Mouse (Mus musculus) bone marrow, adult 2 months (tissue): Measurements from ENCODE around the gene Rap1a. TPM values are rescaled to one million over a fixed set of nuclear protein-coding genes. Genes with fewer than 3 reads are reported as not detected.

Experiments used
- H3K27ac ChIP-seq: fragments of 200-500 bp; 2 replicates; pipeline ENCODE4 v1.5.1; 2012; ENCODE audit warnings: low read depth, mild to moderate bottlenecking, control low read depth, inconsistent platforms, low read length; ENCODE audit not compliant: control insufficient read depth, poor library complexity, insufficient read depth
- H3K4me1 ChIP-seq: fragments of 200-500 bp; 2 replicates; pipeline ENCODE4 v1.6.1; 2011; ENCODE audit warnings: low read length; ENCODE audit not compliant: control insufficient read depth, insufficient read depth
- H3K4me3 ChIP-seq: fragments of 200-500 bp; replicated peaks from 2 replicates; pipeline ENCODE3; 2011; ENCODE audit warnings: mild to moderate bottlenecking, low read depth, low read length, control low read depth; ENCODE audit not compliant: control insufficient read depth
- CTCF ChIP-seq: fragments of 200-500 bp; IDR thresholded peaks from 2 replicates; pipeline ENCODE4 v1.5.1; 2011; ENCODE audit warnings: low read length, control low read depth; ENCODE audit not compliant: control insufficient read depth, insufficient read depth
- POLR2A ChIP-seq: fragments of 200-500 bp; IDR thresholded peaks from 2 replicates; pipeline ENCODE4 v1.6.1; 2011; ENCODE audit warnings: low read depth, mild to moderate bottlenecking, control low read depth, low read length, borderline replicate concordance; ENCODE audit not compliant: control insufficient read depth
- WGBS: fragments of 180-500 bp; shearing (Covaris S2); methylation state at CpG from one replicate; pipeline ENCODE4 v1.1.7; 2018; 5-methylcytosine and 5-hydroxymethylcytosine counted together
- polyA plus RNA-seq: library from polyadenylated mRNA; stranded (reverse); fragments of >200 nt; gene quantifications from 2 replicates; pipeline ENCODE4 v1.2.4, GENCODE M21; 2011; ENCODE audit warnings: low replicate concordance; ENCODE audit not compliant: missing spikeins, insufficient read depth, insufficient read length

Rap1a gene
- 91.9 and 112 TPM in 2 replicates for polyA plus RNA-seq

DNA sequence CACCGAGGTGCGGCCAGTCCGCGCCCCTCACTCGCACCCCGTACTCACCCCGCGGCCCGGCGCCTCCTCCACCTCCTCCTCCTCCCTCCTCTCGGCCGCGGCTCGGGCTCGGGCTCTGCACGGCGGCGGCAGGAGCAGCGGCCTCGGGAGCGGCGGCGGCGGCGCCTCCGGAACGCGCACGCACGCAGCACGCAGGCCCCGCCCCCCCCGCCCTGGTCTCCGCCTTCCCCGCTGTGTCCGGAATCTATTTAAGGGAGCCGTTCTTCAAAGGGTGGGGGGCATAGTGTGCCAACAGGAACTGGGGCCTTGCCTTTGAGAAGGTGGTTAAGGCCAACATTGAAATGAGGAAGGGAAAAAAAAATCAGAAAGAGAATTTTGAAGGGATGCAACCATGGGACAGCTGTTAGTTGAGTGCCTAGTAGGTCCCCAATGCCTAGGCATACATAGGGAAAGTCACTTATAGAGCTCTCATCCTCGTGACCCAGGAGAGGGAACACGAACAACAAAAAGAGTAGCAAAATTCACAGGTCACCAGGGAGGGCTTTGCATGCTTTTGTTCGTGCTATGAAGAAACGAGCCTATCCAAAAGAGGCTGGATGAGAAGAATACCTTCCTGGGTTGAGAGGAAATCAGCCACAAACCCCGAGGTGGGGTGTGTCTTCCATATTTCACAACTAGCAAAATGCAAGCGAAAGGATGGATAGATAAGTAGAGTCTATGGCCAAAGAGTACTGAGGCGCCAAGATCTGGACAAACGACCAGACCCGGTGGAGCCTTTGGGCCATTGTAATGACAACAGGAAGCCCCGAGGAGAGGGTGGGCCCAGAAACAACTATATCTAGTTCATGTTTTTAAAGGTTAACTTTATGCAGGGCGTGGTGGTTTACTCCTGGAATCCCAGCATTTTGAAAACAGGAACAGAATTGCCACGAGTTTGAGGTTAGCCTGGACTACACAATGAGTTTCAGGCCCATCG, at the start of gene Rap1a:
Gene Rap1a (minus strand): TSS at position 146 of the 976 bp plus-strand sequence.
- WGBS, result 7% methylated on average over 48 of the region's 50 CpGs
- Histone ChIP-seq H3K4me3 (peak within 1 kb of the TSS; percentile 99), H3K27ac (peak within 1 kb of the TSS; percentile 94), H3K4me1 (peaks cover 7% of the 10 kb centered on the region)
- TF ChIP-seq POLR2A, result peak; percentile 68; the same call in 1 of the 2 replicates
- TF ChIP-seq CTCF, result no peak

GRCm38 (mm10) chr3:105846294-105847069, 45.3 kb upstream of the Rap1a start:
- 72% methylated on average over 7 of the region's 7 CpGs for WGBS
- H3K27ac ChIP-seq, result no peak overlapping the region
- no peak overlapping the region for H3K4me3 ChIP-seq
- H3K4me1 ChIP-seq, result no peaks in the 10 kb centered on the region
- TF ChIP-seq CTCF (no peak), POLR2A (no peak)

- Histone ChIP-seq H3K4me3 (no peak overlapping the region), H3K4me1 (no peaks in the 10 kb centered on the region), H3K27ac (no peak overlapping the region)
- TF ChIP-seq POLR2A (no peak), CTCF (no peak)
- 66% methylated on average over 4 of the region's 4 CpGs for WGBS
These were observed 38.7 kb upstream of the Rap1a start for GRCm38 (mm10) chr3:105839836-105840235.

DNA sequence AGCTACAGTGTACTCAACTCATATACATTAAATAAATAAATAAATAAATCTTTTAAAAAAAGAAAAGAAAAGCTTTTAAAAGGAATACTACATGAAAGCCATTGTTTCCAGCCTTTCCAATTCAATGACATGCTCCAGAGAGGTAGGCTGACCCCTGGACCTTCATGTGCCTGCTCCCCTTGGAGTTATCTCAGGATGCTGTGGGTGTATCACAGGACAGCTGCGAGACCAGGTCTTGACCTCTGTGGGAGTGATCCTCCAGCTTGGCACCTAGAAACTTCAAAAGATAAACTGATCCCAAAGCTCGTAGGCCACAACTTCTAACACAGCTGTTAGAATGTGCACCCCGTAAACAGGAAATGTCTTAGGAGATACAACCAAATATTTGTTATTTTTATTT, 37.5 kb upstream of the Rap1a start:
- Histone ChIP-seq H3K4me3 (no peak overlapping the region), H3K4me1 (no peaks in the 10 kb centered on the region), H3K27ac (no peak overlapping the region)
- TF ChIP-seq CTCF (no peak), POLR2A (no peak)
- WGBS, result 85% methylated on average over 3 of the region's 3 CpGs

DNA sequence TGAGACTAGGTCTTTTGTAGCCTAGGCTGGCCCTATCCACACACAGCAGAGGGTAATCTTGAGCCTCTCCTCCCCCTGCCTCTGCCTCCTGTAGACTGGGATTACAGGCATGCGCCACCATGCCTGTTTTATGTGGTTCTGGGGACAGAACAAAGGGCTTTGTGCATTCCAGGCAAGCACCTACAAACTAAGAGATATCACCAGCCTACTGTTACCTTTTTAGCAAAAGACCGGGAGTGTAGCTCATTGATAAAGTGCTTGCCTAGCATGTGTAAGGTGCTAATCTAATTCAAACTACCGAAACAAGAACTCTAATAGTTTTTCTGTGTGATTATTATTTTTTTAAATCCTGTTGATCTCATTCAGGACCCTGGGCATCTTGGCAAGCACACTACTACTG, 35.7 kb upstream of the Rap1a start:
- TF ChIP-seq POLR2A, result no peak
- TF ChIP-seq CTCF, result no peak
- no peak overlapping the region for H3K27ac ChIP-seq
- no peak overlapping the region for H3K4me3 ChIP-seq
- no peaks in the 10 kb centered on the region for H3K4me1 ChIP-seq
- 69% methylated on average over 3 of the region's 3 CpGs for WGBS

GRCm38 (mm10) chr3:105835875-105836274, 34.7 kb upstream of the Rap1a start:
- no peak for TF ChIP-seq CTCF
- TF ChIP-seq POLR2A, result no peak
- 63% methylated on average over 3 of the region's 3 CpGs for WGBS
- H3K4me3 ChIP-seq, result no peak overlapping the region
- no peaks in the 10 kb centered on the region for H3K4me1 ChIP-seq
- H3K27ac ChIP-seq, result no peak overlapping the region

DNA sequence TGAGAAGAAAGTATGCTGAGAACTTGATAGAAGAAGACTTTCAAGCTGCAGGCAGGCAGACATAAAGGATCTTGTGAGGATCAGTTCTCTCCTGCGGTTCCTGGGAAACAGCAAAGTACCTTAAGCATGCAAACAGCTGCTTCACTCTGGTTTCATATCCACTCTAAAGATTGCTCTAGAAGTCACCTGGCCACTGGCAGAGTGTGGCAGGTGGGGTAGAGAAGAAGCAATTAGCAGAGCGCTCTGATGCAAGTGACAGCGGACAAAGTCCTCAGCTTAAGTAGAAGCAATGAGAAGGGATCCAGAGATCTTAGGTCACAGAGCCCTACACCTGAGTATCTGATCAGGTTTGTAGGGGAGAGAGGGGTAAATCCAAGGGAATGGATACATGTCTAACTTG, 30.4 kb upstream of the Rap1a start:
- Histone ChIP-seq H3K4me3 (no peak overlapping the region), H3K4me1 (no peaks in the 10 kb centered on the region), H3K27ac (no peak overlapping the region)
- no peak for TF ChIP-seq POLR2A
- no peak for TF ChIP-seq CTCF
- 91% methylated on average over 3 of the region's 3 CpGs for WGBS

DNA sequence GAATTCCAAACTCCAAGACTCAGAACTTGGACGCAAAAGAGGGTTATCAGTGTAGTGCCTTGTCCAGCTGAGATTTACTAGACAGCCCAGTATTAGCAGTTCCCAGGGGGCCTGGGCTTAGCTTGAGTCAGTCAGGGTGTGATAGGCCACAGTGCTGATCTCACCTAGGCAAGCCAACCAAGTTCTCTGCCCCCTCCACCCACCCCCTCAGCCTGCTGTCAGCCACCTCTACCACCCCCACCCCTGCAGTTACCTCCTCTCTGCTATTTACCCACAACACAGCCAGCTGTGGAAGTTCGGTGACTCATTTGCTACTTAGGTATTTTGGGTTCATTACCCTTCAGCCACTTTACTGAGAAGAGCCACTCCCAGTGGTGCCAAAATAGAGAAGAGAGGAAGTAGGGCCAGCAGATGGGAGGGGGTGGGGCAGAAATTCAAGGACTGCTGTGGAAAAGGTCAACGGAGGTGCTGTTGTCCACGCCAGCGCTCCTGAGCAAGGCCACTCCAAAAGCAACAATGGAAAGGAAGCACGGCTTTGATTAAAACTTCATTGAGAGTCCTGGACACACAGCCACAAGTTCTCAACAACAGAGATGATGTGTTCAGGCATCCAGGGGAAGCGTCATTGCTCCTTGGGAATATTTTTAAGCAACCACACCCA, 24.5 kb upstream of the Rap1a start:
- Histone ChIP-seq H3K4me1 (peaks cover 3% of the 10 kb centered on the region), H3K27ac (no peak overlapping the region), H3K4me3 (no peak overlapping the region)
- WGBS, result 52% methylated on average over 7 of the region's 7 CpGs
- TF ChIP-seq POLR2A (no peak), CTCF (no peak)
